Mouse (Mus musculus): ENCODE data around the gene Slc1a2. TPM values are rescaled to one million over a fixed set of nuclear protein-coding genes. Genes with fewer than 3 reads are reported as not detected.

Gene Slc1a2
- polyA plus RNA-seq, 1 experiment, result 3.1 TPM

GRCm38 (mm10) chr2:102662911-102663310, 4.5 kb downstream of the Slc1a2 start:
- TF ChIP-seq POLR2A (IDR thresholded peaks at IDR 0.05; ENCODE audit: low read depth, low read length) (no peak), CTCF (IDR thresholded peaks at IDR 0.05; ENCODE audit: extremely low read depth, insufficient read depth, insufficient read length, insufficient replicate concordance) (no peak)
- Histone ChIP-seq H3K36me3 (ENCODE audit: control insufficient read depth, insufficient read depth, low read length) (no peaks in the 10 kb centered on the region), H3K4me3 (ENCODE audit: extremely low read depth, insufficient read depth, insufficient read length) (no peak overlapping the region), H3K27me3 (ENCODE audit: control insufficient read depth, insufficient read depth, low read length) (peaks cover 12% of the 10 kb centered on the region), H3K4me1 (ENCODE audit: control insufficient read depth, insufficient read depth, insufficient read length) (peaks cover 5% of the 10 kb centered on the region; the same call in 1 of the 2 replicates), H3K27ac (ENCODE audit: insufficient read depth, low read length) (no peak overlapping the region)
- 74% methylated on average over 9 of the region's 9 CpGs for WGBS
- no peak for DNase-seq (ENCODE audit: low read depth in 1 of 2, low spot score in 2 of 2)

GRCm38 (mm10) chr2:102663339-102663738, 4.9 kb downstream of the Slc1a2 start:
- Histone ChIP-seq H3K27ac (ENCODE audit: insufficient read depth, low read length) (no peak overlapping the region), H3K4me3 (ENCODE audit: extremely low read depth, insufficient read depth, insufficient read length) (no peak overlapping the region), H3K4me1 (ENCODE audit: control insufficient read depth, insufficient read depth, insufficient read length) (peaks cover 5% of the 10 kb centered on the region; the same call in 1 of the 2 replicates), H3K27me3 (ENCODE audit: control insufficient read depth, insufficient read depth, low read length) (peaks cover 12% of the 10 kb centered on the region), H3K36me3 (ENCODE audit: control insufficient read depth, insufficient read depth, low read length) (no peaks in the 10 kb centered on the region)
- 71% methylated on average over 6 of the region's 6 CpGs for WGBS
- TF ChIP-seq POLR2A (IDR thresholded peaks at IDR 0.05; ENCODE audit: low read depth, low read length) (no peak), CTCF (IDR thresholded peaks at IDR 0.05; ENCODE audit: extremely low read depth, insufficient read depth, insufficient read length, insufficient replicate concordance) (no peak)
- no peak for DNase-seq (ENCODE audit: low read depth in 1 of 2, low spot score in 2 of 2)

GRCm38 (mm10) chr2:102663865-102664264, 5.4 kb downstream of the Slc1a2 start:
- WGBS, result 82% methylated on average over 3 of the region's 3 CpGs
- Histone ChIP-seq H3K27me3 (ENCODE audit: control insufficient read depth, insufficient read depth, low read length) (peaks cover 9% of the 10 kb centered on the region), H3K27ac (ENCODE audit: insufficient read depth, low read length) (no peak overlapping the region), H3K36me3 (ENCODE audit: control insufficient read depth, insufficient read depth, low read length) (no peaks in the 10 kb centered on the region), H3K4me1 (ENCODE audit: control insufficient read depth, insufficient read depth, insufficient read length) (peaks cover 3% of the 10 kb centered on the region; the same call in 1 of the 2 replicates), H3K4me3 (ENCODE audit: extremely low read depth, insufficient read depth, insufficient read length) (no peak overlapping the region)
- TF ChIP-seq POLR2A (IDR thresholded peaks at IDR 0.05; ENCODE audit: low read depth, low read length) (no peak), CTCF (IDR thresholded peaks at IDR 0.05; ENCODE audit: extremely low read depth, insufficient read depth, insufficient read length, insufficient replicate concordance) (no peak)
- DNase-seq (ENCODE audit: low read depth in 1 of 2, low spot score in 2 of 2), result no peak

GRCm38 (mm10) chr2:102667981-102668380, 9.5 kb downstream of the Slc1a2 start:
- DNase-seq (ENCODE audit: low read depth in 1 of 2, low spot score in 2 of 2), result no peak
- 0 out of 2 replicates have a peak, but pooled peaks cover 1% of the 10 kb centered on the region for H3K27me3 ChIP-seq (ENCODE audit: control insufficient read depth, insufficient read depth, low read length)
- TF ChIP-seq CTCF (IDR thresholded peaks at IDR 0.05; ENCODE audit: extremely low read depth, insufficient read depth, insufficient read length, insufficient replicate concordance) (no peak), POLR2A (IDR thresholded peaks at IDR 0.05; ENCODE audit: low read depth, low read length) (no peak)
- no peak overlapping the region for H3K27ac ChIP-seq (ENCODE audit: insufficient read depth, low read length)
- no peaks in the 10 kb centered on the region for H3K36me3 ChIP-seq (ENCODE audit: control insufficient read depth, insufficient read depth, low read length)
- H3K4me3 ChIP-seq (ENCODE audit: extremely low read depth, insufficient read depth, insufficient read length), result no peak overlapping the region
- 82% methylated on average over 6 of the region's 6 CpGs for WGBS
- no peaks in the 10 kb centered on the region for H3K4me1 ChIP-seq (ENCODE audit: control insufficient read depth, insufficient read depth, insufficient read length)

GRCm38 (mm10) chr2:102669580-102669979, 11.1 kb downstream of the Slc1a2 start:
- H3K4me3 ChIP-seq (ENCODE audit: extremely low read depth, insufficient read depth, insufficient read length), result no peak overlapping the region
- DNase-seq (ENCODE audit: low read depth in 1 of 2, low spot score in 2 of 2), result no peak
- H3K27ac ChIP-seq (ENCODE audit: insufficient read depth, low read length), result no peak overlapping the region
- H3K27me3 ChIP-seq (ENCODE audit: control insufficient read depth, insufficient read depth, low read length), result 0 out of 2 replicates have a peak, but pooled peaks cover 1% of the 10 kb centered on the region
- H3K4me1 ChIP-seq (ENCODE audit: control insufficient read depth, insufficient read depth, insufficient read length), result no peaks in the 10 kb centered on the region
- WGBS, result 51% methylated on average over 6 of the region's 6 CpGs
- no peaks in the 10 kb centered on the region for H3K36me3 ChIP-seq (ENCODE audit: control insufficient read depth, insufficient read depth, low read length)
- no peak for TF ChIP-seq POLR2A (IDR thresholded peaks at IDR 0.05; ENCODE audit: low read depth, low read length)
- TF ChIP-seq CTCF (IDR thresholded peaks at IDR 0.05; ENCODE audit: extremely low read depth, insufficient read depth, insufficient read length, insufficient replicate concordance), result no peak

GRCm38 (mm10) chr2:102674582-102674981, 16.1 kb downstream of the Slc1a2 start:
- 67% methylated on average over 2 of the region's 2 CpGs for WGBS
- no peak for DNase-seq (ENCODE audit: low read depth in 1 of 2, low spot score in 2 of 2)

GRCm38 (mm10) chr2:102675275-102675674, 16.8 kb downstream of the Slc1a2 start:
- TF ChIP-seq POLR2A (IDR thresholded peaks at IDR 0.05; ENCODE audit: low read depth, low read length) (no peak), CTCF (IDR thresholded peaks at IDR 0.05; ENCODE audit: extremely low read depth, insufficient read depth, insufficient read length, insufficient replicate concordance) (peak; percentile 67; the same call in 1 of the 2 replicates)
- Histone ChIP-seq H3K4me3 (ENCODE audit: extremely low read depth, insufficient read depth, insufficient read length) (no peak overlapping the region), H3K27me3 (ENCODE audit: control insufficient read depth, insufficient read depth, low read length) (no peaks in the 10 kb centered on the region), H3K27ac (ENCODE audit: insufficient read depth, low read length) (no peak overlapping the region), H3K36me3 (ENCODE audit: control insufficient read depth, insufficient read depth, low read length) (no peaks in the 10 kb centered on the region), H3K4me1 (ENCODE audit: control insufficient read depth, insufficient read depth, insufficient read length) (no peaks in the 10 kb centered on the region)
- peak in 1 of 2 experiments; percentile 50 for DNase-seq (ENCODE audit: low read depth in 1 of 2, low spot score in 2 of 2)
- 72% methylated on average over 6 of the region's 6 CpGs for whole genome bisulfite sequencing

More at GRCm38 (mm10) chr2:102674582-102674981, 16.1 kb downstream of the Slc1a2 start:
- no peaks in the 10 kb centered on the region for H3K4me1 ChIP-seq (ENCODE audit: control insufficient read depth, insufficient read depth, insufficient read length)
- no peak overlapping the region for H3K4me3 ChIP-seq (ENCODE audit: extremely low read depth, insufficient read depth, insufficient read length)
- no peaks in the 10 kb centered on the region for H3K36me3 ChIP-seq (ENCODE audit: control insufficient read depth, insufficient read depth, low read length)
- no peak overlapping the region for H3K27ac ChIP-seq (ENCODE audit: insufficient read depth, low read length)
- no peaks in the 10 kb centered on the region for H3K27me3 ChIP-seq (ENCODE audit: control insufficient read depth, insufficient read depth, low read length)
- TF ChIP-seq POLR2A (IDR thresholded peaks at IDR 0.05; ENCODE audit: low read depth, low read length) (no peak), CTCF (IDR thresholded peaks at IDR 0.05; ENCODE audit: extremely low read depth, insufficient read depth, insufficient read length, insufficient replicate concordance) (no peak)
